Mouse (Mus musculus) G1E (cell line): ENCODE measurements around the gene Cxcr5.

Experiments used
- CTCF ChIP-seq: IDR thresholded peaks from 2 replicates; pipeline ENCODE4 v1.5.1; 2012; ENCODE audit warnings: low read depth, low read length, inconsistent platforms, mixed read lengths
- GATA1 ChIP-seq: IDR thresholded peaks from 2 replicates; pipeline ENCODE4 v1.6.1; 2012; ENCODE audit warnings: borderline replicate concordance, low read length, inconsistent platforms, mixed read lengths
- POLR2AphosphoS5 ChIP-seq: IDR thresholded peaks from 2 replicates; pipeline ENCODE4 v1.6.1; 2012; ENCODE audit warnings: low read depth, low read length, inconsistent platforms; ENCODE audit not compliant: insufficient replicate concordance
- TAL1 ChIP-seq: conservative IDR thresholded peaks from 2 replicates; pipeline ENCODE4 v1.6.1; 2012; ENCODE audit warnings: low read depth, low read length, inconsistent platforms, mixed read lengths

GRCm38 (mm10) chr9:44593886-44594285, 32.2 kb upstream of the Cxcr5 start:
- no peak for TF ChIP-seq GATA1
- TF ChIP-seq CTCF: no peak
- no peak for TF ChIP-seq TAL1
- no peak for TF ChIP-seq POLR2AphosphoS5
